Mouse (Mus musculus) MN1 (cell line): Measurements from ENCODE around the gene Fndc7.

Source experiments
- DNase-seq: peaks from one replicate; pipeline ENCODE4 v3.0.0-alpha.2; 2016; ENCODE audit warnings: low spot score

Gene Fndc7

DNA sequence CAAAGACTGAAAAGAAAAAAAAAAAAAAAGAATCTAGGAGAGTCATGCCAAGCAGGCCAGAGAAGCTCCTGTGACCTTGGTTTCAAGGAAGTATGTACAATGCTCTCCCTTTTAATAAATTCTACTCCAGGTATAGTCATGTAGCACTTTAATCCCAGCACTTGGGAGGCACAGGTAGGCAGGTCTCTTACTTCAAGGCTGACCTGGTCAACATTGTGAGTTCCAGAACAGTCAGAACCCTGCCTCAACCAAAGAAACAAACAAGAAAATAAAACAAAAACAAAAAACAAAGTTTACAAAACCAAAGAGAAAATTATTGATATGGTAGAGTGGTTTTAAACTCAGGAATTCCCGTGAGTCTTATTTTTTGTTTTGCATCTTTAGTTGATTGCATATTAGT is at the start of gene Fndc7:
Gene Fndc7 (minus strand): TSS at position 101 of the 400 bp plus-strand sequence.
- no peak for DNase-seq

GRCm38 (mm10) chr3:108939573-108939972 is 49.8 kb upstream of the Fndc7 start, which contains the start of gene Henmt1:
Henmt1 (plus strand) TSS chr3:108939873.
- no peak for DNase-seq

GRCm38 (mm10) chr3:108938691-108939090 is 48.9 kb upstream of the Fndc7 start:
- no peak for DNase-seq

- DNase-seq, result no peak
Measured at GRCm38 (mm10) chr3:108933557-108933956, 43.7 kb upstream of the Fndc7 start.

DNA sequence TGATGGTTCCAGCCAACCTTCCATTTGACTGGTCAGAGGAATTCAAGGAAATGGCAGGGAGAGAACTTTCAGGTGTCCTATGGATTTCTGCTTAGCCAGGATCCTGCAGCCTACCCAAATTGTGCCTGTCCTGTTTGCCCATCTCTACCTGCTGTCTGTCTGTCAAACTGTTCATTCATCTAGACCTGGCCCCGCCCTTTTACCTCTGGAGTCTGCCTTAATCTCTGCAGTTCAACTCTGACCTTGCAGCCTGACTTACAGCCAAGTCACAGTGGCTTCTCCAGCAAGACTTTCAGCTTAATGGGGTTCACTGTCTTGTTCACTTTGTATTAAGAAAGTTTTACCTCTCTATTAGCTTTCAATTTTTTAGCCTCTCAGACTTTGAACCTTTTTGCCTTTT is 36.5 kb upstream of the Fndc7 start:
- DNase-seq, result no peak

GRCm38 (mm10) chr3:108925677-108926076 is 35.9 kb upstream of the Fndc7 start:
- DNase-seq, result no peak

- no peak for DNase-seq
Measured at GRCm38 (mm10) chr3:108921822-108922221, 32.0 kb upstream of the Fndc7 start.

- DNase-seq, result no peak
Measured at GRCm38 (mm10) chr3:108920442-108921070, 30.7 kb upstream of the Fndc7 start.

GRCm38 (mm10) chr3:108918852-108919251 is 29.0 kb upstream of the Fndc7 start:
- no peak for DNase-seq

- no peak for DNase-seq
Measured at GRCm38 (mm10) chr3:108917986-108918385, 28.2 kb upstream of the Fndc7 start.

GRCm38 (mm10) chr3:108916857-108917256 is 27.0 kb upstream of the Fndc7 start:
- DNase-seq, result no peak

DNA sequence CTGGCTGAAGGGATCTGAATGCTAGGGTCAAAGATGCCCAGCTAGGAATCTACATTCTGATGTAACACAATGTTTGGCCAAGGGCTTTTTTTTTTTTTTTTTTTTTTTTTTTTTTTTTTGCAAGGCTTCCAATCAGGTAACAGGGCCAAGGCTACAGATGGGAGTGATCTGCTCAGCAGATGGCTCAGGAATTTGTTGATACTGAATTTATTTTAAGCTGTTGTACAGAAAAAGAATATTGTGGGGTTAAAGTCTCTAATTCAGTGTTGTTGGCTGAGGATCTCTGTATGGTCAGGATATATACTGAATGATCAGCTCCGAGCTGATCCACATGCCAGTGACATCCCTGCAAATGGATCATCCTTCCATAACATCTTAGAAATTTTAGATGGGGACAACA is 26.2 kb upstream of the Fndc7 start:
- DNase-seq, result no peak

- peak; percentile 95 for DNase-seq
Measured at GRCm38 (mm10) chr3:108911548-108912413, 22.0 kb upstream of the Fndc7 start, which contains the start of gene Prpf38b. Prpf38b (minus strand) TSS chr3:108911727.

DNA sequence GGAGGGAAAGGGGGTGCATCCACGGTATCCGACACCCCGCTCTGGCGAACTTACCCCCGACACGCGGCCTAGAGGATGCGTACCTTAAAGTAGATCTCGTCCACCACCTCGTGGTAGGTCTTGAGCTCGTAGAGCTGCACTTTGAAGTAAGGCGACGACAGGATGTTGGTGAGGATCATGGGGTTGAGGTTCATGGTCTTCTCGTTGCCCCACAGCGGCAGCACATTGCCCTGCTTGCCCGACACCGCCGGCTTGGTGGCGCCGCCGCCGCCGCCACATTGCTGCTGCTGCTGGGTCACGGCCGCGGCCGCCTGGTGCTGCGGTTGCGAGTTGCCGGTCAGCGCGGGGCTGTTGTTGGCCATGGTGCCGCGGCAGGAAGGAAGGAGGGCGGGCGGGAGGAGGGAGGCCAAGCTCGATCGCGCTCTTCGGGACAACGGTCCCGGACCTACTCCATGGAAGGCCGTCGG is 21.3 kb upstream of the Fndc7 start:
- DNase-seq, result peak; percentile 79

DNA sequence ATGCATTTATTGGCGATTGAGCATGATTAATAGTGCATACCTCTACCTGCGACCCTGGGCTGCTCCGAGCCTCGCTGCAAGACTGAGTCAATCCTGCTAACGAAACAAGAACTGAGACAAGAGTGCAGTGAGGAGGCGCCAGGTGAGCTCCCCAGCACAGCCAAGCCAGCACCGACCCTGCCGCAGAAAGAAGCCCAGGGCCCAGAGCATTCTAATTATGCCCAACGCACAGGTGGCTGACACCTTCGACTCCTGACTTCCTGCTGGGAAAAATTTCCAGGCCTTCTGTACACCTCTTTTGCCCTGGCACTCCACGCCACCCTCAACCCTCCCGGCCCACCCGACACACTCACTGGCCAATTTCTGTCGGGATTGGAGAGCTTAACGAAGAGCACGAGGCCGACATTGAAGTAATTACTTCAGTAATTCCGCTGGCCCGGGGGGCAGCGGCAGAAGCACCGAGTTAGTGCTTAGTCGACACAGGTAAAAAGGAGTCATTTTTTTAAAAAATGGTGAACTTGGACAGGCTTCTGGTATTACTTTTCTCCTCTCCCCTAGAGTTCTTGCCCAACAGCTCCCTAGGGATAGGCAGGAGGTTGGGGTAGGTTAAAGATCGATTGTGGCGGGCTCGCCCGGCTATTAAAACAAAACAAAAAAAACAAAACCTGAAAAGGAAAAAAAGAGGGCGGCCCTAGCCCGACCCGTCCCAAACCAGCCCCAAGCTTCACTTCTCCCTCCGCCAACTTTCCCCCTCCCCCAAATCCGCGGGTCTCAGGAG is 20.7 kb upstream of the Fndc7 start:
- peak; percentile 14 for DNase-seq

DNA sequence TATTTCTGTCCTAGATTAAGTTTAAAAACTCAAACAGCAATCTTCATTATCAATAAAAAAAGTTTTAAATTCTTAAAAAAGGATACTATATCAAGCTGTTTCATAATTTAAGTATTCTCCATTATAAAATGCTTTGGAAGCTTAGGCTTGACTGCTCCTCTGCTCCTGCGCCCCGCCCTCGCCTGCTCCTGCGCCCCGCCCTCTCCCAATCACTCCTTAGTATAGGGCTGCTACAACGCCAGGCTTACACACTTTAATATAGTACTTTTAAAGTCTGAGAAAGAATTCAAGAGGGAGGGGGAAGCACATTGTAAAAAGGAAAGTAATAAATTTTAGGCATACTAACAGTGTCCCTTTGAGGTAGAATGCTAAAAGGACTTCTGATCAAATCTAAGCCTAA is 13.1 kb upstream of the Fndc7 start:
- no peak for DNase-seq

GRCm38 (mm10) chr3:108902038-108902437 is 12.2 kb upstream of the Fndc7 start:
- DNase-seq, result peak; percentile 24

DNA sequence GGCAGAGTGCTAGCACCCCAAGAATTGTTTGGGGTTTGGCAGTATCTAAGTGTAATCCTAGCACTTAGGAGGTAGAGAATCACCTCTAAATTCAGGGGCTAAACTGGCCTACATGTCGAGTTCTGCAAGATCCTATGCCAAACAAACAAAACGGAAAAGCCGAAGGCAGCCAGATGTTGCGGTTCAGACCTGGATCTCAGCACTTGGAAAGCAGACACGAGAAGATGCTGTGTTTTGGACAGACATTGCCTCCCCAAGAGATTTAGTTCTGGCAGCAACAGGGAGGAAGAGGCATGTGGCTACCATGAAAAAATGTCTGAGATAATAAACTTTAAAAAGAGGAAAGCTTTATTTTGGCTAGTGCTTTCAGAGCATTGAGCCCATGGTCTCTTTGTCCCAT is 10.9 kb upstream of the Fndc7 start:
- DNase-seq, result no peak

DNA sequence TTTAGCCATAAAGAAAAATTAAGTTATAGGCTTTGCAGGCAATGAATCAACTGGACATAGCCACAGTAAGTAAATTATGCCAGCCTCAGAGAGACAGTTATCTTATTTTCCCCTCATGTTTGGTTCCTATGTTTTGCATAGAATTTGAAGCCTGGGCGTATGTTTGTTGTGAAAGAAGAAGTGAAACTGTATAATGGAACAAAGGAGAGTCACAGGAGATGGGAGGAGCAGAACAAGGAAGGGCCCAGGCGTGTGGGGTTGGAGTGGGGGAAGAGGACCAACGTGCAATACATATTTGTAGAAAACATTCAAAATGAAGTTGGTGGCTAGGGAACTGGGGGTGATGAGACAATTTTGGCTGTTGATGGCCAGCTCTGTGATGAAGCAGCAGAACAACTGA is 10.3 kb upstream of the Fndc7 start:
- no peak for DNase-seq

- DNase-seq, result no peak
Measured at GRCm38 (mm10) chr3:108898640-108899039, 8.8 kb upstream of the Fndc7 start.

DNA sequence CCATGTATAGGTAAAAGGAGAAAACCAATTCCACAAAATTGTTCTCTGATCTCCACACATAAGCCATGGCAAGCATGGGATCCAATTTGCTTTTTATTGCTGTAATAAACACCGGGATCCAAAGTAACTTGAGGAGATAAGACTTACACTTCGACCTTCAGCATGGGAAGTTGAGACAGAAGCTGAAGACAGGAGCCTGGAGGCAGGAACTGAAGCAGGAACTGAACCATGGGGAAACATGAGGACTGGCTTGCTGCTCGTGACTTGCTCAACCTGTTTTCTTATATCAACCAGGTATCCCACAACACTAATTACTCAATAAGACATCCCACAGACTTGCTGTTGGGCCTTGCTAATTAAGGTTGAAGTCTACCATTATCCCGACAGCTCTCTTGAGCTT is 3.1 kb upstream of the Fndc7 start:
- no peak for DNase-seq

GRCm38 (mm10) chr3:108892080-108892479 is 2.3 kb upstream of the Fndc7 start:
- DNase-seq, result no peak

DNA sequence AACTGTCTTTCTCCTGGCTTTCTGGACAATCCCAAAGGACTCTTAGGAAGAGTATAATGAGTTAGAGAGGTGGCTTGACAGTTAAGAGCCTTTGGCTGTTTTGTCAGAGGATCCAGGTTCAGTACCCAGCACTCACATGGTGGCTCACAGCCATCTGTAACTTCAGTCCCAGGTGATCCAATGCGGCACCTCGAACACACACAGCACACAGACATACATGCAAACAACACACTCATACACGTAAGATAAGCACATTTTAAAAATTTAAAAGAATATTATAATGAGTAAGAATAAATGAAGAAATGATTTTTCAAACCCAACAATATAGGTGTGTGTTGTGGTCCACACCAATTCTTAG is 2.2 kb downstream of the Fndc7 start:
- DNase-seq, result no peak
